Mouse (Mus musculus) MEL (cell line): ENCODE results near the gene Hepacam2. TPM values are rescaled to one million over a fixed set of nuclear protein-coding genes. Genes with fewer than 3 reads are reported as not detected.
A peak's percentile ranks its signal among the peaks of the same experiment; 100 is the strongest.
"Not testable (repeated sequence)": the region's sequence is repeated elsewhere in the genome, so short reads cannot be mapped to it uniquely, and the experiment has no call there.

Experiments
- DNase-seq: peaks from one replicate; pipeline ENCODE4 v3.0.0; 2011; ENCODE audit warnings: low read depth, low spot score
- H3K27ac ChIP-seq: 2 replicates; pipeline ENCODE4 v1.5.1; 2012; ENCODE audit warnings: low read depth, mild to moderate bottlenecking, control low read depth, low read length, moderate library complexity; ENCODE audit not compliant: control insufficient read depth
- H3K27me3 ChIP-seq, 2 experiments: fragments of 150-350 bp in 1 of 2; sonication (generic) in 1 of 2; 2 replicates each; pipeline ENCODE4 v1.6.1; 2012; ENCODE audit warnings: low read length in 2 of 2, mild to moderate bottlenecking in 2 of 2, improper control_type of control experiment in 1 of 2, moderate library complexity in 1 of 2; ENCODE audit not compliant: insufficient read depth in 2 of 2, control insufficient read depth in 1 of 2
- H3K36me3 ChIP-seq, 2 experiments: 2 replicates each; pipeline ENCODE4 v1.6.1; 2012 to 2014; ENCODE audit warnings: low read length in 2 of 2, improper control_type of control experiment in 1 of 2, inconsistent platforms in 1 of 2, mild to moderate bottlenecking in 1 of 2; ENCODE audit not compliant: insufficient read depth in 2 of 2, control insufficient read depth in 1 of 2
- H3K4me1 ChIP-seq, 2 experiments: fragments of 150-350 bp in 1 of 2; sonication (generic) in 1 of 2; 2 replicates each; pipeline ENCODE4 v1.6.1; 2012; ENCODE audit warnings: low read length in 2 of 2, improper control_type of control experiment in 1 of 2, mild to moderate bottlenecking in 1 of 2; ENCODE audit not compliant: insufficient read depth in 2 of 2, control insufficient read depth in 1 of 2
- H3K4me3 ChIP-seq, 2 experiments: fragments of 150-350 bp in 1 of 2; sonication (generic) in 1 of 2; 2 replicates each; pipeline ENCODE4 v1.5.1; 2012; ENCODE audit warnings: low read depth in 2 of 2, low read length in 2 of 2, mild to moderate bottlenecking in 2 of 2, moderate library complexity in 2 of 2, control low read depth in 1 of 2, improper control_type of control experiment in 1 of 2; ENCODE audit not compliant: control insufficient read depth in 1 of 2, insufficient read depth in 1 of 2
- H3K79me2 ChIP-seq: 2 replicates; pipeline ENCODE4 v1.6.1; 2012; ENCODE audit warnings: mild to moderate bottlenecking, low read length, moderate library complexity; ENCODE audit not compliant: control insufficient read depth, poor library complexity, insufficient read depth
- H3K9ac ChIP-seq: 2 replicates; pipeline ENCODE4 v1.6.1; 2012; ENCODE audit warnings: low read depth, mild to moderate bottlenecking, control low read depth, low read length, moderate library complexity; ENCODE audit not compliant: control insufficient read depth, poor library complexity, severe bottlenecking
- H3K9me3 ChIP-seq: fragments of 150-350 bp; sonication (generic); replicated peaks from 2 replicates; pipeline ENCODE4 v1.6.1; 2012; ENCODE audit warnings: mild to moderate bottlenecking, low read length, improper control_type of control experiment, moderate library complexity; ENCODE audit not compliant: insufficient read depth
- CHD1 ChIP-seq: IDR thresholded peaks from 2 replicates; pipeline ENCODE4 v1.6.1; 2012; ENCODE audit warnings: low read depth, mild to moderate bottlenecking, inconsistent platforms, low read length, improper control_type of control experiment
- EP300 ChIP-seq, 2 experiments: IDR thresholded peaks; 2 replicates each; pipeline ENCODE4 v1.6.1; 2011; ENCODE audit warnings: improper control_type of control experiment in 2 of 2, low read length in 2 of 2, low read depth in 1 of 2, mild to moderate bottlenecking in 1 of 2
- TBP ChIP-seq: IDR thresholded peaks from 2 replicates; pipeline ENCODE4 v1.8.0; 2011; ENCODE audit warnings: low read depth, low read length, improper control_type of control experiment
- ZKSCAN1 ChIP-seq: IDR thresholded peaks from 2 replicates; pipeline ENCODE4 v1.6.1; 2012; ENCODE audit warnings: low read depth, mild to moderate bottlenecking, inconsistent platforms, low read length, improper control_type of control experiment, moderate library complexity
- ZNF384 ChIP-seq: IDR thresholded peaks from 2 replicates; pipeline ENCODE4 v1.6.1; 2012; ENCODE audit warnings: low read depth, mild to moderate bottlenecking, inconsistent platforms, low read length, improper control_type of control experiment
- polyA plus RNA-seq, 2 experiments: library from polyadenylated mRNA; stranded (reverse) in 1 of 2; unstranded in 1 of 2; fragments of >175 nt in 1 of 2; fragments of >200 nt in 1 of 2; gene quantifications; 2 replicates each; pipeline versions ENCODE4 v1.2.1 to v1.2.4; 2012; ENCODE audit warnings: low replicate concordance in 2 of 2, low read depth in 1 of 2; ENCODE audit not compliant: insufficient read length in 2 of 2, insufficient read depth in 1 of 2, missing spikeins in 1 of 2
- total RNA-seq: library from RNA; depleted of rRNA; stranded (reverse); fragments of 300-350 nt; gene quantifications from 2 replicates; pipeline ENCODE4 v1.2.3, GENCODE M21; 2012; rRNA removed

The Hepacam2 gene
- total and polyA plus RNA-seq, 3 experiments = 0.11 TPM; not detected in 2

DNA sequence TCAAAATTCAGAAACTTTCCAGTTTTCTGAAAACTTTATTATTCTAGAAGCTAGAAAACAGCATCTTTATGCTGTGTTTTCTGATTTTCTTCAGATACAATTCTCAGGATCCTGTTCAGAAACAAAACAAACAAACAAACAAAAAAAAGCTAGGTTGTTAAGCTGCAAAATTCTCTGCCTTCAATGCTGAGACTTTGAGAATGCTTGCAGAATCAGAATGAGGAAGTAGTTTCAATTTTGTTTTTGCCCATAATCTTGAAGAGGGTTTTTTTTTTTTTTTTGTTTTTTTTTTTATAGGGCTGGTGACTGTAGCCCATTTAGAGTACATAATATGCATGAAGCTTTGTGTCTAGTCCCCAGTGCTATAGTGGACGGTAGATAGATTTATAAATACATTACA, 71.1 kb downstream of the Hepacam2 start:
- no peak overlapping the region for H3K27ac ChIP-seq

GRCm38 (mm10) chr6:3425333-3425732, 72.8 kb downstream of the Hepacam2 start:
- H3K27ac ChIP-seq, DNase-seq, H3K36me3 ChIP-seq, H3K27me3 ChIP-seq, H3K4me3 ChIP-seq, H3K4me1 ChIP-seq, H3K79me2 ChIP-seq, H3K9me3 ChIP-seq, H3K9ac ChIP-seq: not testable (repeated sequence)

More for the DNA sequence above, 71.1 kb downstream of the Hepacam2 start:
- TF ChIP-seq TBP = peak; percentile 80
- peak in 1 of 2 experiments; percentile 39; a peak in 1 of 4 replicates for TF ChIP-seq EP300 (IDR thresholded peaks at IDR 0.05; ENCODE audit: low read depth in 1 of 2, low read length in 2 of 2)
- TF ChIP-seq ZNF384 = peak; percentile 96
- TF ChIP-seq ZKSCAN1 = peak; percentile 43; the same call in 1 of the 2 replicates
- no peak for TF ChIP-seq CHD1
- H3K4me1 ChIP-seq = no peaks in the 10 kb centered on the region
- no peaks in the 10 kb centered on the region for H3K79me2 ChIP-seq
- H3K4me3 ChIP-seq = no peak overlapping the region
- no peaks in the 10 kb centered on the region for H3K27me3 ChIP-seq
- no peaks in the 10 kb centered on the region for H3K9me3 ChIP-seq
- peak; percentile 60 for DNase-seq
- H3K36me3 ChIP-seq = no peaks in the 10 kb centered on the region
- no peak overlapping the region for H3K9ac ChIP-seq

- DNase-seq = peak; percentile 49
- not testable (repeated sequence) for H3K4me1 ChIP-seq, H3K27me3 ChIP-seq, H3K9ac ChIP-seq, H3K9me3 ChIP-seq, H3K27ac ChIP-seq, H3K36me3 ChIP-seq, H3K4me3 ChIP-seq, H3K79me2 ChIP-seq
Observed at GRCm38 (mm10) chr6:3424613-3425277, 73.4 kb downstream of the Hepacam2 start.

Other genes with a start within 250 kb of the Hepacam2 start
- gene Samd9l, start 98.7 kb downstream of the Hepacam2 start, total RNA-seq = 2.3 and 2.6 TPM in 2 replicates
- 1 to 10 TPM in 1 of 2 experiments, not detected in 1; 3.3 TPM for gene Samd9l, start 98.7 kb downstream of the Hepacam2 start, polyA plus RNA-seq
- 20.2 and 21.2 TPM in 2 replicates for gene Vps50, start 84 bp upstream of the Hepacam2 start, total RNA-seq
- gene Vps50, start 84 bp upstream of the Hepacam2 start, polyA plus RNA-seq = 10 to 100 TPM in 1 of 2 experiments, not detected in 1; 13.5 TPM